Mouse (Mus musculus): ENCODE data around the gene Tcf3.
A peak's percentile ranks its signal among the peaks of the same experiment; 100 is the strongest.

Gene Tcf3

DNA sequence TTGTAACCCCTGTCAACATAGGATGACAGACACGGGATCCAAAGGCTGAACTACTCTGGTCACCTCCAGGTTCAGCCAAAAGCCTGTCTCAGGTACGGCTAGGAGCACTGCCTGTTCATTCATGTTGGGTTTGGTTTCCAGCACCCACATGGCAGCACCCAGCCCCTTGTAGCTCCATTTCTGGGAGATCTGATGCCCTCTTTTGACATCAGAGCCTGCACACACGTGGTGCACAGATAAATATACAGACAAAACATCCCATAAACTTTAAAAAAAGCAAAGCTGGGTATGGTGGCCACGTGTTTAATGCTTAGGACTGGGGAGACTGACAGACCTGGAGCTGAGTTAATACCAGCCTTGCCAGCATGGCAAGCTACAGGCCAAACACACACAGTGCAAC lies 25.5 kb downstream of the Tcf3 start:
- no peak for DNase-seq (ENCODE audit: low spot score in 2 of 2)

GRCm38 (mm10) chr10:80406684-80407501 lies 26.6 kb downstream of the Tcf3 start, which contains the start of gene Uqcr11:
TSS of gene Uqcr11 (minus strand) at chr10:80406830.
- peak; percentile 90 to 91 for DNase-seq (ENCODE audit: low spot score in 2 of 2)

GRCm38 (mm10) chr10:80405481-80406173 lies 27.8 kb downstream of the Tcf3 start:
- no peak for DNase-seq (ENCODE audit: low spot score in 2 of 2)

- no peak for DNase-seq (ENCODE audit: low spot score in 2 of 2)
These were observed 30.3 kb downstream of the Tcf3 start for GRCm38 (mm10) chr10:80403044-80403692.

DNA sequence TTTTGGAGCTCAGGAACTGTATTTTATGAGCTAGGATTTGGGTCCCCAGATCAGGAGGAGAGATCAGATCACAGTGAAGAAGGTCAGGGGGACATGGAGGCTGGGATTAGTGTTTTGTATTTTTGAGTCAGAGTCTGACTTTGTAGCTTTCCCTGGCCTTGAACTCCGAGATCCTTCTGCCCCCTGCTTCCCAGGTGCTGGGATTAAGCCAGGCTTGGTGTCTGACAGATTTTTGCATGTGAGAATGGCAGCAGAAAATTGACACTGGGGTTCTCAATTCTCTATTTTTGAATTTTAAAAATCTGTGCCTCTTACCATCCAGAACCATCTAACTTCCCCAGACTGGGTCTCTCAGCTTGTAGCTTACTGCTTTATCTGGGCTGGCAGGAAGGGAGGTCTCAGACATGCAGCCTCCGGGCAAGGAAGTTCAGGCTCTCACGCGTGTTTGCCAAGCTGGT lies 32.7 kb downstream of the Tcf3 start:
- no peak for DNase-seq (ENCODE audit: low spot score in 2 of 2)

DNA sequence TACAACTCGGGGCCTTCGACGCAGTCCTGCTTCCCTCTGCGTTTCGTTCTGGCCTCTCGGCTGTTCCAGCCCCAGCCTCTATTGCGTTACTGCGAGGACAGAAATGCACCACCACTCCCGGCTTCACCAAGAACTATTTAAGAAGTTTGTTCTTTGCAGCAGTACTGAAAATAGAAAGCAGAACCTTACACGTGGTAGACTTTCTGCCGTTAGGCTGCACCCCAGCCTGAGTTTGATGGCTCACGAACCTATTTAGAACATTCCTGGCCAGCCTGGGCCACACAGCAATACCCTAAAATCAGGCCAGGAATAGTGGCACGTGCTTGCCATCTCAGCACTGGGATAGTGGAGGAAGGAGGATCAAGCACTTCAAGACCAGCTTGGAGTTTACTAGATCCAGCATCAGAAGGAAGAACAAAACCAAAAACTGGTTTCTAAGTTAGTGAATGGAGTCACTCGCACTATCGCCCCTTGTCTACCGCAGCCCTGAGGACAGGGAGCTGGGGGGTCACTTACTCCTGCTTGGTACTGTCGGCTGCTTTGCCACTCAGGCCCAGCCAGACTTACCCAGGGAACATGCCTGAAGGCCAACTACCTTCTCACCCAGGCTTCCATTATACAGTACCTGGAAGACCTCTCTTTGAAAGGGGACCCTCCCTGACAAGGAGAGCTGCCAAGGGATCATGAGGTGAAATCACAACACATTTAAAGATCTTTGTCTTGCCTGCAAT lies 33.3 kb downstream of the Tcf3 start:
- DNase-seq (ENCODE audit: low spot score in 2 of 2), result no peak

DNA sequence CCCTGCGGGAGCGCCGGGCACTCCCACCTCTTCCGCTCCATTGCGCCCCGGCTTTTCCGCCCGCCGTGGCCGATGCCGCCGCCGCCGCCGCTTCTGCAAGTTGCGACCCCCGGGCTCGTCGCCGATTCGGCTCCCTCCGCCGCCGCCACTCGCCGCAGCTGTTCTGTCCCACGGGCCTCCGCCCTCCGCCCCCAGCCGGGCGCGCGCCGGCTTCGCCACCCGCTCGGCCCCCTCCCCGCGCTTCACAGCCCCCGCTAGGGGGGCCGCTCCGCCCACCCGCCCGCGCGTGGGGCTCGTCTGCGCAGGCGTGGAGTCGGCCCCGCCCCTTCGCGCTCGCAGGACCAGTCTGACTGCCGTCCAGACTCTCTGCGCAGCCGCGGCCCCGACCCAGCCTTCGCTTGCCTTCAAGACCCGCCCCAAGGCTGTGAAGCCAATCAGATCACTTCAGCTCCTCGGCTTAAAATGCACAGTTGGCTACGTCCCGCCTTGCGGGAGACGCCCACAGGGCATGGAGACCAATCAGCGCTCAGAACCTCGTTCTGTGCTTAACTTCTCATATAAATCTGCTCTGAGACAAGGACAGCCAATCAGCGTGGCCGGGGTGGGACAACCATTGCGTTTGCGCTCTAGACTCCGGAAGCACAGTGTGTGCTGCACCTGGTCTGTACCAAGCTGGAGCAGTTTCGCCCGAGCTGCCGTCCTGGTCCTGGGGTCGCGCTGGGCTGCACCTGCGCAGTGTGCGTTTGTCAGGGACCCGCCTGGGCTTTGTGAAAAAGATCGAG lies 34.1 kb downstream of the Tcf3 start, which contains the start of gene Mbd3:
TSS of gene Mbd3 (minus strand) at position 360 of the 782 bp plus-strand sequence.
- DNase-seq (ENCODE audit: low spot score in 2 of 2), result peak; percentile 100

DNA sequence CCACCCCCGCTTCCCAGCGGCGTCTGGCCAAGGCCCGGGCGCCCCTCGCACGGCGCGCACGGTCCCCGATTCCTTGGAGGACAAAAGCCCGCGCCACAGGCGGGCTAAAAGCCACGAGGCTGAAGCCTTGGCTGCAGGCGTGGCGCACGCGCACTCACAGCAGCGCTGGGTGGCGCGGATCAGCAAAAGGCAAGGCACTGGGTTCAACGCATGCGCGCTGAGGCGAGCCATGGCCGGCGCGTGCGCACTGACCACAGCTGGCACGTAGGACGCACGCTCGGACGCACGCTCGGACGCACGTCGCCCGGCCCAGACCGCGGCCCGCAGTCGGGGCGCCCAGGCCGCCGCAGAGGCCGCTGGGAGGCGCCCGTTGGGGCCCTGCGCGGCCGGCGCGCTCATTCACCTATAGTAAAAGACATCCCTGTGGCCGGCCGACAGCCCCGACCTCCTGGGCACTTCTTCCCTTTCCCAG lies 34.7 kb downstream of the Tcf3 start:
- peak; percentile 96 to 97 for DNase-seq (ENCODE audit: low spot score in 2 of 2)

DNA sequence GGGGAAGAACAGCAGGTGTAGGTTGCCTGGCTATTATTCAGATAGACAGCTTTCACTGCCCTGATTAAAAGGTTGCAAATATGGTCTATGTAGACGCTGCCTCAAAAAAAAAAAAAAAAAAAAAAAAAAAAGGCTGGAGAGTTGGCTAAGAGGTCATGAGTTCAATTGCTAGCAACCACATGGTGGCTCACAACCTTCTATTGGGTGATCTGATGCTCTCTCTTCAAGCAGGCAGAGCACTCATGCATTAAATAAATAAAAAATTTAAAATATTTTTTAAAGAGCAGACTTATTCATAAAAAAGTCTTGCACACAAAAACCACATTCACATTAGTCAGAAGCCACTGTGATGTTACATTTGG lies 35.3 kb downstream of the Tcf3 start:
- no peak for DNase-seq (ENCODE audit: low spot score in 2 of 2)

DNA sequence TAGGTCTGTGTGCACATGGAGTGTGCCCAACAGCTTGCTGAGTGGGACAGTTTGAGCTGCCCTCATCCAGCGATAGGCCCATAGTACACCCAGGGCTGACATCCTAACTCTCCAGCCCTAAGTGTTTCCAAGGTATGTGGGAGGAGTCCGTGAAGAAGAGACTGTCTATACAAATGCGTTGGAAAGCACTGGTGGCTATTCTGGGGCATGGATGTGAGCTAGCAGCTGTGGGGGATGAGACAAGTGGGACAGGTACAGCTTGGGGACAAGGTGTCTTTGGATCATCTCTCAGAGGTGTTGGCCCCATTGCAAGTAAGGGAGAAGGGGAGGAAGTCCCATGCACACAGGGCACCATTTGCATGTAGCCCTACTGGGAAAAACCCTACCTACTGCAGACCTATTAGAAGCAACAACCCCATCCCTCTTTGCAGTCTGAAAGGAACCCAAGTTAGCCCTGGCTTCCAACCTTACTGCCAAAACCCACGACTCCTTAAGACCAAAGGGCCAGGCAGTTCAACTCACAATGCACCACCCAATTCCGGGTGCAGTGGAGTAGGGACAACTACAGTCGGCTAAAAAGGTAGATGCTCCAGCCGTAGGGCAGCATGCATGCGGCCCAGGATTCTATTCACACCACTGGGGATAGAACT lies 35.8 kb downstream of the Tcf3 start:
- no peak for DNase-seq (ENCODE audit: low spot score in 2 of 2)

DNA sequence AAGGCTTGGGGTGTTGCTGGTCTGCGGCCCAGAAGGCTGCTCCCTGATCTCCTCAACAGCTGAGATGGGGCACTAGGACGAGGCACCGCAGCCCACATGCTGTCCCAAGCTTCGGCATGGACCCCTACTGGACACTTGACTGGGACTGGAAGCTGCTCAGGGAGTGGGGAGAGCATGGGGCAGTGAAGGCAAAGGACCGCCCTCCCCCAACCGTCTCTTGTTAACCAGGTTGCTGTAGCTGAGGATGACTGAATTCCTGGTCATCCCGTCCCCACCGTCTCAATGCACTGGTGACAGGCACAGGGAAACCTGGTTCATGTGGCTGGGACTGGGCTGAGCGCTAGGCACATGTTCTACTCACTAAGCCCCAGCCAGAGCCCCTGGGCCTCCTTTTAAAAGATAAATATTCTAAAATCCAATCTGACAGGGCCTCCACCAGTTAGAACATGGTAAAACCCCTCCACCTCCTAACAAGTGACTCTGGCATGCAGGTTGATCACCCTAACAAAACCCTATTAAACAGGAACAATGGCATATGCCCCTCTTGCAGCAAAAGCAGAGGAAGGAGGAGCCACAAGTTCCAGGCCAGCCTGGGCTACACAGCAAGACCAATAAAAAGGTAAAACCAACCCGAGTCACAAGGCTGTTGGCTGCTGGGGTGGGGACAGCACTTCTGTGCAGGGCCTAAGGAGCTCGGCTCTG lies 36.5 kb downstream of the Tcf3 start:
- DNase-seq (ENCODE audit: low spot score in 2 of 2), result no peak

DNA sequence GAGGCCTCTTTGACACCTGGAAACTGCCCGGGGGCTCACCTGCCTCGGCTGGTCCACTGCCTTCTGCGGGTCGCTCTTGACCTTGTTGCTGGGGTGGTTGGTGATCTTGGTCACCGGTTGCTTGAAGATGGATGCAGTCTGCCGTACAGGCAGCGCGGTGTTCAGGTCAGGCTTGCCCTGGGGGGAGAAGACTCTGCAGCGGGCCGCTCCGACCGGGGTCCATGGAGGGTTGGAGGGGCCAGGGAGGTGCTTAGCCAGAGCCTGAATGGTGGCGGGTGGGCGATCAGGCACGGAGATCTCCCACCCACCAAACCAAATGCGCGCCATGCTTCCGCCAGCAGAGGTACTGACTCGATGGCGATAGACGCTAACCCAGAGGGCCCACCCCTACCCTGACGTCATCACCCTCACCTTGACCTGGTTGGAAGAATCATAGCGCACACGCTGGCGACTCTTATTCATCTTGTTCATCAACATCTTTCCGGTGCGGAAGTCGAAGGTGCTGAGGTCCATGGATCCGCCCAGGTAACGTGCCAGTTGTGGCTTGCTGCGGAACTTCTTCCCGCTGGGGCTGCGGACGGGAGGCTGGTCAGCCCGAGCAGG lies 38.3 kb downstream of the Tcf3 start:
- no peak for DNase-seq (ENCODE audit: low spot score in 2 of 2)

DNA sequence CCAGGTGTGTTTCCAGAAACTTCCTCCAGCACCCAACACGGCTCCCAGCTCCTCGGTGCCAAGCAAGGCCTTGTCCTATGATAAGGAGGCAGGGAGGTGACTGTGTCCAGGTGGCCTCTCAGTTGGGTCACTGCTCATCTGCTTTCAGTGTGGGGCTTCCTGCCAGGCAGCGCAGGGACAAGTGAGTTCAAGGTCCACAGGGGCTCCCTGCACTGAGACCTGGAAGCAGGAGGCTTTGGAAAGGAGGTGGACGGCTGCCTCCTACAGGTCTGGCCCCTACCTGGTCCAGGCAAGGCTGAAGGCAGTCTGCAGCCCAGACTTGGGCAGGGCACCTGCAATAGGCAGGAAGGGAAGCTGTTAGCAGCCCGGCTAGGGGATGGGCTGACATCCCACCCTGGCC lies 40.8 kb downstream of the Tcf3 start:
- DNase-seq (ENCODE audit: low spot score in 2 of 2), result no peak

DNA sequence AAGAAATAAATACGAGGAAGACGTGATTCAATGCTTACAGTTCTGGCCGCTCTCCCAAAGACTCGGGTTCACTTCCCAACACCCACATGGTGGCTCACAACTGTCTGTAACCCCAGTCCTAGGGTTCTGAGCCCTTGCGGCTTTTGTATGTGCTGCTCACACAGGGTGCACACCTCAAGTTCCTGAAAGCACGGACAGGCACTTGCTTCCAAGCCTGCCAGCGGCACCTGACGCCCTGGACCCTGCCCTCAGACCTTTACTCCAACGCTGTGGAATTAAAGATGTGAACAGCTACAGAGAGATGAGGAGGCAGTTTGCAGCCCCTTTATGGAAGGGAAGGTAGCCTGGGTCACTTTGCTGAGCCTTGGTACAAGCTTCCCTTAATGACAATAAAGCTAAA lies 42.8 kb downstream of the Tcf3 start:
- no peak for DNase-seq (ENCODE audit: low spot score in 2 of 2)

DNA sequence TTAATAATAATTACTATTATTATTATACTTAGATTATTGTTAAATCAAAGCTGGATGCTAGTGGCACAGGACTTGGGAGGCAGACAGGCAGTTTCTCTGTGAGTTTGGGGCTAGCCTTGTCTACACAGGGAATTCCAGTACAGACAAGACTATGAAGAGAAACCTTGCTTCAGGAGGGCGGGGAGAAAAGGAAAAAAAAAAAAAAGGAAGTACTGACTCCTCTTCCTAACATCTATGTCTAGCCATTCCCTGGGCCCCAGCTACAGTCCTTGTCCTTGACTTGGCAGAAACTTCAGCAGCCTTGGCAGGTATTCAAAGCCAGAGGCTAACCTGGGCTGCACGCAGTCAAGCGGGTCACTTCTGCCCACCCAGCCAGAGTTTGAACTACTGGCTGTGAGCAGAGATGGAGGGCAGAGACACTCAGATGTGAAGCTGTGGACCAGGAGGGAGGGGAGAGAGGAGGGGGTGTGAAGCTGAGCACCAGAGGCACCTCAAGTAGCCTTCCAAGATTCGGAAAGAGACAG lies 44.2 kb downstream of the Tcf3 start:
- no peak for DNase-seq (ENCODE audit: low spot score in 2 of 2)

GRCm38 (mm10) chr10:80388731-80389130 lies 44.7 kb downstream of the Tcf3 start:
- DNase-seq (ENCODE audit: low spot score in 2 of 2), result no peak

DNA sequence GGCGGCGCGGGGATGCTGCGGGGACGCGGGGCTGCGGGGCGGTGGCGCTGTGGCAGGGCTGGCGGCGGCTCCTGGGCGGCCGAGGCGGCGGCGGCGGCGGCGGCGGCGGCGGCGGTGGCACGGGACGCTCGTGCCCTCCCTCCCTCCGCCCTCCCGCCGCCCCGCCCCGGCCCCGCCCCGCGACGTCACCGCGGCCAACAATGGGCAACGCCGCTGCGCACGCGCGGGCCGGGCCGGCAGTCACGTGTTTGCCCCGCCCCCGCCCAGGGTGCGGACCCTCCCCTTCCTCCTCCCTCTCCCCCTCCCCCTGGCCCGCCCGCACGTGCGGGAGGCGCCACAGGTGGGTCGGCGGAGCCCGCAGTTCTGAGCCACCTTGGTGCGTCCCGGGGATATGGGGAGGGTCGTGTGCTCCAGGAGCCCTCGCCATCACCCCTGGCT lies 45.9 kb downstream of the Tcf3 start, which contains the start of gene Mex3d:
TSS of gene Mex3d (minus strand) at position 138 of the 438 bp plus-strand sequence.
- peak in 1 of 2 experiments; percentile 86 for DNase-seq (ENCODE audit: low spot score in 2 of 2)

GRCm38 (mm10) chr10:80386735-80387471 lies 46.5 kb downstream of the Tcf3 start:
- DNase-seq (ENCODE audit: low spot score in 2 of 2), result no peak
